Mouse (Mus musculus) embryo, embryonic 11.5 days (tissue): Measurements from ENCODE around the gene Brd7.

Experiments
- DNase-seq: peaks from one replicate; pipeline ENCODE4 v3.0.0-alpha.2; 2012; ENCODE audit warnings: low read depth, low spot score

Brd7 gene

DNA sequence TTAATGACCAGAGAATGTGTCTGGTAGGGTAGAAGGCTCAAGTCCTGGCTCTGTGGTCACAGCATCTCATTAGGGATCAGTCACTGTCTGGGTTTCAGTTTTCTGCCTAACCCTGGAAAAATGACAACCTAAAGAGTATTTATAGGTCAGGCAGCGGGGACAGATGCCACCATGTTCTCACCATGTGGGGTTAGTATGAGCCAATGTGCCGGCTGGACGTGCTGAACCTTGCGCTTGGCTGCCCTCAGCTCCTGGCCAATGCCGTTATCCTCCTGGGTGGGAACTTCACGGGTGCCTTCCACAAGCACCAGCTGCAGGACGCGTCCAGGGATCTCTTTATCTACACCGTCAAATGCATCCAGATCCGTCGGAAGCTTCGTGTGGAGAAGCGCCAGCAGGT is 51.7 kb downstream of the Brd7 start:
- DNase-seq: no peak

- DNase-seq: no peak
These were observed 52.1 kb downstream of the Brd7 start for GRCm38 (mm10) chr8:88309881-88310280.

DNA sequence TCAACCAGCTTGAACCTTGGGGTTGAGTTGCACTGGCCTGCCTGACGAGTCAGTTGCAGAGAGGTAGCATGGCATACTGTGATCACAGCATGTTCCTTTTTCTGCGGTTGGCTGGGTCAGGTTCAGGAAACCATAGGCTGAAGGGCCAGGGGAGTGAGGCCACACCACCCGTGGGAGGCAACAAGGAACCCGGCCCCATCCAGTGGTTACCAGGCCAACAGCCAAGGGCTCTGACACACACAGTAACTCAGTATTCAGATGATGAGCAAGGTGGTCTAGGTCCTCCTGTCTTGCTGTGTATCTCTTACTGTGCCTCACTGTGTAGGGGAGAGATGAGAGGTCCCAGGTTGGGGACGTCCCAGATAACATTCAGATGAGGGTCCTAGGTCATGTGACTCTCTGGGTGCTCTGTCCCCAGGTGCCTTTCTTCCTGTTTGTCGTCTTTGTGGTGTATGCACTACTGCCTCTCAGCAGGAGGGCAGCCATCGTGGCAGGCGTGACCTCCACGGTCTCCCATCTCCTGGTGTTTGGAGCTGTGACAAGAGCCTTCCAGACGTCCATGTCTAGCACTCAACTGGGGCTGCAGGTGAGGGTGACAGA is 52.6 kb downstream of the Brd7 start:
- DNase-seq: no peak

- no peak for DNase-seq
These were observed 54.3 kb downstream of the Brd7 start for GRCm38 (mm10) chr8:88307736-88308135.

DNA sequence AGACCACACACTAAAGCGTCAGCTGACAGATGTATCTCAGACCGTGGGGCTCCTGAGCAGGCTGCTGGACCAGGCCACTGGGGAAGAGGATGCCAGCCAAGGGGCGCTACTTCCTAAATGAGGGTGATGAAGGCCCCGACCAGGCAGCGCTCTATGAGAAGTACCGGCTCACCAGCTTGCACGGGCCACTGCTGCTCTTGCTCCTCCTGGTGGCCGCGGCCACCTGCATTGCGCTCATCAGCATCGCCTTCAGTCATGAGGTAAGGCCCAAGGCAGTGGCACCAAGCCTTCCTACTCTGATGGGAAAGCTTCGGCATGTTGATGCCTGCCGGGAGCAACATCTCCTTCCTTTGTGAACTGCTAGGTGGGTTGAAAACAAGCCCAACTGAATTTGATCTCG is 55.5 kb downstream of the Brd7 start:
- DNase-seq: no peak

DNA sequence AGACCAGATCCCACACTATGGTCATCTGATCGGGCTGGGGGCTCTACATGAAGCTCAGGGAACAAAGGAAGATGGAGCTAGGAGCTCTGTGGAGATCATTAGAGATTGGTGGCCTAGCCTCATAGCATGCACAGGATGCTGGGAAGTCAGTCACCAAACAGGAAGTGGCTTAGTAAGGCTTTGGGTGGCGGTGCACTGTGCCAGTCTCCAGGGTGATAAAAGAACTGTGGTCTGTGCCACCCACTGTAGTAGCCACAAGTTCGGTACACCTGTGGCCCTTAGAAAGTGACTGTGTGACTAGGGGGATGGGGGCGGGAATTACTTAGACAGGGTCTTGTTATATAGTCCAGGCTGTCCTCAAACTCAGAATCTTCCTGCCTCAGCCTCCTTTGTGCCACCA is 56.2 kb downstream of the Brd7 start:
- no peak for DNase-seq

DNA sequence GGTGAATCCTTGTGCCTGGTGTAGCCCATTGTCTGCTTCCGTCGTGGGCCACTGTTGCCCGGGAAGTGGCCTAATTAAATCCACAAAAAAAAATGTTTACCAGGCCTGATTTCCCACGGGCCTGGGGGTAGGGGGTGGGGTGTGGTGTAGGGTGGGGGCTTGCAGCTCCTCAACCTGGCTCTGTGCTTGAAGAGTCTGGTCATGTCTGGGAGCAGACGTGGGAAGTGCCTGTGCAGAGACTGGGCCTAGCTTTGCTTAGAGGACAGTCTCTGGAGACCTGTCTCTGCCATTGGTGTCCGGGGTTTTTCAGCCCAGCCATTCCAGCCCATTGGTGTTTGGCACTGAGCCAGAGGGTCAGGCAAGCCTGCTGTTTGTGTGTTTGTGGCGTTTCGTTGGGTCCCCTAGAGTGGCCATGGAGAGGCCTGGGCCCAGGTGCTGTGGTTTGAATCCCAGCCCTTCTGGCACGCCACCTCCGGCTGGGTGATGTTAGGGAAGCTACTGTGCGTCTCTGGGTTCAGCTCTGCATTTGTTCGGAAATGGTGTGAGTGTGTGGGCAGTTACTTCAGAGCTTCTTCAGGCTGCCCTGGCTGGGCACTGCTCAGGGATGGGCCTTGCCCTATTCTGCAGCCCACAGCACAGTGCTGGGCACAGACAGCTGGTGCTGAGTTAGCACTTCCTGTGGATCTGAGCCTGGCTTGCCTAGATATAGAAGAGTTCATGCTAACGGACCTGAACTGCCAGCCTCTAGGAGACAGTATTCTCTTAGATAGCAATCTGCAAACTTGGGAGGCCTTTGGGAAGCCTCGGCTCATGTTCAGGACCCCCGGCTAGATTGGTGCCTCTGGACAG is 60.2 kb downstream of the Brd7 start:
- no peak for DNase-seq

DNA sequence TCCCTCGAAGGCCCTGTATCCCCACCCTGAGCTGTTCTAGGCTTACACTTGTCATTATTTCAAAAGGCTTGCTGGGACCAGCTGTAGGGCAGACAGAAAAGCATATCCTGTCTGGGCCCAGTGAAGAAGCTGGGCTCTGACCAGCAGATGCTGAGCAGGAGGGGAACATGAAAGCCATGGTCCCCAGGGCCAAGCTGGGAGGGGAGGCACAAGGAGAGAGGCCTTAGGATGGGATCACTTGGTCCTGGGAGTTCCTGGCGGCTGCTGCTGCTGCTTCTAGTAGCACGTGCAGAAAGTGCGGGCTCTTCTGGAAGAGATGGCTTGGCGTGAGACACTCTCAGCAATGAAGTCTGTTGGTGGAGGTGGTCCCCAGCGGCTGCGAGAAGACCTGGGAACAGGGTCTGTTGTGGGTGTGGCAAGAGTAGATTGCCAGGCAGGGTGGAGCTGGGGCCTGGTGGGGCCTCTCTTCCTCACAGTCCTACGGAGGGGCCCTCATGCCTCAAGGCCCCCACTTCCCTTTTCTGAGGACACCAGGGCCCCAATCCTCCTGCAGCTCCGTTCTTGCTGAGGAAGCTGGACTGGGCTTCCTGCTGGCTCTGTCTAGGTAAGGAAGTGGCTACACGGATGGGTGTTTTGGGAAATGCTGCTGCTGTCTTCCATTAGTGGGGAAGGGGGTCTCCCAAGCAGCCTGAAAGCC is 61.9 kb downstream of the Brd7 start:
- DNase-seq: no peak

- no peak for DNase-seq
These were observed 63.3 kb downstream of the Brd7 start for GRCm38 (mm10) chr8:88298733-88299103.

GRCm38 (mm10) chr8:88297976-88298732 is 63.8 kb downstream of the Brd7 start:
- no peak for DNase-seq

GRCm38 (mm10) chr8:88294977-88295376 is 67.0 kb downstream of the Brd7 start:
- DNase-seq: no peak

DNA sequence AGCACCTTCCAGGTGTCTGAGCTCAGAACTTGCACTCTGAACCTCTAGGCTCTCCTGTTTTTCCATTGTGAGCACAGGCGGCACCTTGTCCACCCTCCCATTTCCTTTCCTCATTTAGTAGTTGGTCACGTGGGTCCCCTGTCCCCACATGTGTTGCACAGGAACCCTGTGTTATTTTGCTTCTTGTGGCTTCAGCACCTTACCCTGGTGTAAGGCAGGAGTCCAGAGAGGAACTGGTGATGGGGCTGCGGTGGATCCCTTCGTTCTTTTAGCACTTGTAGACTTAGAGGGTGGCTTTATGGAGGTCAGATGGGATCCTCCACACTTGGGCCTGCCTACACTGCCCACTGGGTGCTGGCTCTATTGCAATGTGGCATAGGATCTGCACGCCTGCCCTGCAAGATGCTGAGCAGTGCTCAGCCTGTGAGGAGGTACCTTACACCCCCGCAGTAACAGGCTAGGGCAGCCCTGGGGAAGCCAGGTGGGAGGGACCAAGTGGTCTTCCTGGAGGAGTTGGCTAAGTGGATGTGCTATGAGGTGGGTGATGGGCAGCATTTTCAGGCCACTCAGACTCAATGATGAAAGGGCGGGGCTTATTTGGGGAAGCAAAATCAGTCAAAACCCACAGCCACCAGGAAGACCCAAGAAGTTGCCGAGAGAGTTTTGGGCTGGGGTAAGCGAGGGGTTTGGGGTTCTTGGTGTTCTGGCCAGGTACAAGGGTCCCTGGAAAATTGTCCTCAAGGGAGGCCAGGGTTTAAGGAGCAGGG is 68.2 kb downstream of the Brd7 start:
- no peak for DNase-seq

DNA sequence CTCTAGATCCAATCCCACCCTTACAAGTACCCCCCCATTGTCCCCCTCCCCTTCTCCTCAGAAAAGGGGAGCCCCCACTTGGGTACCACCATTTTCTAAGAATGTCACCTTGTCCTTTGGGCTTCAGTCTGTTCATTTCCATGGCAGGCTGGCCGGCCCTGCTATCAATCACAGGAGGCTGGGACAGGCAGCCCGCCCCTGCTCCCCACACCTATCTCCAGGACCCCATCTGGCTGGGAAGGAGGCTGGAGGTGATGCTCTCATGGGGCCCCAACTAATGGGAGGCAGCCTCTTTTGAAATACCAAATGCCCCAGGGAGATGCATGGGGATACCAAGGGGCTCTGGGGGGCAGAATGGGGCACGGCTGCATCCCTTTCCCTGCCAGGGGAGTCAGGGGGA is 69.1 kb downstream of the Brd7 start:
- no peak for DNase-seq

DNA sequence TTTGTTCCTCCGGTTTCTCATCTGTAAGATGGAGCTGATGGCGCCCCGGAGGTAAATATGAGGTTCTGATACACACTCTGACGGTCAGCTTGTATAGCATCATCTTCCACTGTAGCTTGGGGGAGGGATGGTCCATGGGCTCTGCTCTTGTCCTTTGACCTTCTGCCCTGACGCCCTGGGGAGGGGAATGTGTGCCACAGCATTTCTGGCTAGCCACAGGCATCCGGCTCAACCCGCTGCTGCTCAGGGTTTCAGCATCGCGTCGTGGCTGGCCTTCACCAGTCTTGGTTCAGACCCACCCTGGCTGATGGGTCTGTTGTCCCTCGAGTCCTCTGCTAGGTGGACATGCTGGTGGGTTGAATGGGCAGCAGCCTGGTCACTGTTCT is 70.7 kb downstream of the Brd7 start:
- DNase-seq: no peak

- DNase-seq: no peak
These were observed 71.4 kb downstream of the Brd7 start for GRCm38 (mm10) chr8:88290326-88291304.

DNA sequence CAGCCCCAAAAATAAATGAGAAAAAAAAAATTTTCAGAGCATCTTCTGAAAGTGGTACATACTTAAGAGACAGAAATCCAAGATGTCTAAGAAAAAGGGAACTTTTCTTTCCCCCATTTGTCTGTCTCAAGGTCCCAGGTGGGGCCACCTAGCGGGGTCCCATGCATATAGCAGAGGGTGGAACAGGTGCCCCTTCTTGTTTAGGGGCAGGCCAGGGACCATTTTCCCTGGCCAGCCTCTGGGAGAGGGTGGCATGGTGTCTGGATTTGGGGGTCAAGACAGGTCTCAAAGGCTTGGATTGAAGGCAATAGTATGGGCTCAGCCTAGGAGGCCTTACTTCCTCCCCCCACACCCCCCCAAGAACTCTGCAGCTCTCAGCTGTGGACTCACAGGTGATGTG is 72.1 kb downstream of the Brd7 start:
- DNase-seq: no peak

GRCm38 (mm10) chr8:88288622-88289242 is 73.3 kb downstream of the Brd7 start:
- DNase-seq: no peak

DNA sequence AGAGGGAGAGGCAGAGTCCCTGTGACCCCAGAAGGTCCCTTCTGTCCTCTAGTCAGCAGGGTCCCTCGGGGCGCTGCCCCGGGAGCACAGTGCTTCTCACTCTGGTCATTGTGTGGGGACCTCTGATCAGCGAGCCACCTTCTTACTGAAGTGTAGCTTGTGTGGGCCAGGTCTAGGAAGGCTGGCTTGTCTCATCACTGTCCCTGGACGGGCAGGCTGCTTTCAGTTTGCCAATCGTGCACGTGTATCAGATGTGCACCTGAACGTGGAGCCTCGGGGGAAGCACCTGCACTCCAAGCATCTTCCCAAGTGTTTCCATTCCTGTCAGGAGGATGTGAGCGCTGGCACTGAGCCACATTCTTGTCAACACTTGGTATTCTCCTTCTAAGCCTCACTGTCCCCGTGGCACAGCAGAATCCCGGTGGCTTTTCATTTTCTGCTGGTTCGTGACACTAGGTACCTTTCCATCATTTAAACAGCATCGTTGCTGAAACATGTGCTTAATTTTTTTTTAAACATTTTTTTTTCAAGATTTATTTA is 75.5 kb downstream of the Brd7 start:
- DNase-seq: no peak
